Mouse (Mus musculus): Measurements from ENCODE around the gene Atp6v0c. TPM values are rescaled to one million over a fixed set of nuclear protein-coding genes. Genes with fewer than 3 reads are reported as not detected.

The Atp6v0c gene
- polyA plus RNA-seq, 1 experiment from 2014 or later: 620 TPM

DNA sequence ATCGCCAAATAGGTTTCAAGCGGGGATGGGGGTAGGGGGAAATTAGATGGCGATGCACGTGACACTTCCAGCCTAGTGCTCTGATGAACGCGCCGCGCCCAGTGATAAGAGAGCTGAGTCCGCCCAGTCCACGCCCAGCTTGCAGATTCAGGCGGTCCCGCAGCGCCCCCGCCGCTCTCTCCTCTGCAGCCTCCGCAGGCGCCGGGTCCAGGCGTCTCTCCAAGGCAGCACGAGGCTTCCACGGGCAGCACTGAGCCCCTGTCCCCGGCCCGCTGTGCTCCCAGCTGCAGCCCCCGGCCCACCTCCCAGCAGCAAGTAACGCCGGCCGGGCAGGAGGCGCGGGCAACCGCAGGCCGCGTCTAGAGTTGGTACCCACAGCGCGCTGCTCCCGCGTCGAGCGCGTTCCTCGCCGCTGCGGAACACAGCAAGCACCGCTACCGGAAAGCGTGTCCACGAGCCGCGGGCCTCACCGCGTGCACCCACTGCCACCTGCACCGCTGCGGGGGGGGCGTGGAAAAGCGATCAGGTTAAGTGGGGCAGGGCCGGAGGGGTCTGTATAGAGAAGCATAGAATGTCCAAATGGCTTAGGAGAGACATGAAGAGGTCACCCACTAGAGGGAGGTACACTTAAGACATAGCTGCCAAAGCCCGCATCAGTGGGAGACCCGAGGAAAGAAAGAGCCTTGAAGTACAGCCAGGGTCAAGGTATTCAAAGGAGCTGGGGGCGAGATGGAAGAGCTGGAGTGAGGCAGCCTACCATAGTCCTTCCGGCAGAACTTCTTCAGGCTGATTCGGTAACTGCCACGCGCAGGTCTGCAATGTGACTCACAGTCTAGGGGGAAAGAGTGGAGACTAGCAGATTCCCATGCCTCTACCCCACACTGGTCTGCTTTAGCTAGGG lies 37.2 kb upstream of the Atp6v0c start:
- peak; percentile 60 for DNase-seq (ENCODE audit: low spot score)
- no peak for TF ChIP-seq EP300 (IDR thresholded peaks at IDR 0.05)
- peak; percentile 25 for TF ChIP-seq CTCF (IDR thresholded peaks at IDR 0.05)
- no peaks in the 10 kb centered on the region for H3K9me3 ChIP-seq (ENCODE audit: low read length)
- H3K27me3 ChIP-seq (replicated peaks; ENCODE audit: insufficient read depth, low read length): 0 out of 2 replicates have a peak, but pooled peaks cover 11% of the 10 kb centered on the region
- H3K36me3 ChIP-seq (ENCODE audit: insufficient read depth, low read length): no peaks in the 10 kb centered on the region
- peaks cover 34% of the 10 kb centered on the region for H3K4me1 ChIP-seq (ENCODE audit: insufficient read depth, low read depth, low read length)
- H3K9ac ChIP-seq (replicated peaks; ENCODE audit: low read depth): no peak overlapping the region
- H3K27ac ChIP-seq (ENCODE audit: low read length): no peak overlapping the region
- H3K4me3 ChIP-seq (ENCODE audit: low read depth, low read length): peak overlapping the region; percentile 31
- 5% methylated on average over 58 of the region's 62 CpGs for WGBS
- H3K4me2 ChIP-seq (replicated peaks; ENCODE audit: low read depth, low read length): peak overlapping the region; percentile 95
- ATAC-seq: peak; percentile 20

DNA sequence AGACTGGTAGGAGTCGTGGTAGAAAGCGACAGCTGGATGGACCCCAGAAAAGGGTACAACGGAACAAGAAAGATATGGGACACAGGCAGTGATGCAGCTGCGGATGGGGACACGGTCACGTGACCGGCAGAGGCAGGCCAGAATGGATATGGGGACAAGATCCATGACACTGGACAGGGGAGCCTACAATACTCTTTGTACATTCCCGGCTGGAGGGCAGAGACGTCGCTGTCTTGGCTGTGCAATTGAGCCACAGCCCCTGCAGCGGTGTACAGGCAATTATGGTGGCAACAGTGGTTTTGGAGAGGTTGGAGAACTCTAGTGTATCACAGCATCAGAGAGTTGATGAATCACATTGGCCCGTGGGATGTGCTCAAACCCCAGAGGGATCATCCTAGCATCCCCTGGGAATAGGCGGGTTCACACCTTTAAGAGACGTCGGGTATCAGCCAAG lies 36.4 kb upstream of the Atp6v0c start:
- Histone ChIP-seq H3K9ac (replicated peaks; ENCODE audit: low read depth) (no peak overlapping the region), H3K27ac (ENCODE audit: low read length) (no peak overlapping the region), H3K9me3 (ENCODE audit: low read length) (no peaks in the 10 kb centered on the region), H3K4me3 (ENCODE audit: low read depth, low read length) (peak overlapping the region; percentile 59), H3K36me3 (ENCODE audit: insufficient read depth, low read length) (no peaks in the 10 kb centered on the region), H3K4me1 (ENCODE audit: insufficient read depth, low read depth, low read length) (peaks cover 29% of the 10 kb centered on the region), H3K4me2 (replicated peaks; ENCODE audit: low read depth, low read length) (peak overlapping the region; percentile 95), H3K27me3 (replicated peaks; ENCODE audit: insufficient read depth, low read length) (0 out of 2 replicates have a peak, but pooled peaks cover 11% of the 10 kb centered on the region)
- DNase-seq (ENCODE audit: low spot score): peak; percentile 54
- TF ChIP-seq EP300 (IDR thresholded peaks at IDR 0.05) (no peak), CTCF (IDR thresholded peaks at IDR 0.05) (no peak)
- peak; percentile 29 for ATAC-seq
- WGBS: 3% methylated on average over 15 of the region's 15 CpGs

DNA sequence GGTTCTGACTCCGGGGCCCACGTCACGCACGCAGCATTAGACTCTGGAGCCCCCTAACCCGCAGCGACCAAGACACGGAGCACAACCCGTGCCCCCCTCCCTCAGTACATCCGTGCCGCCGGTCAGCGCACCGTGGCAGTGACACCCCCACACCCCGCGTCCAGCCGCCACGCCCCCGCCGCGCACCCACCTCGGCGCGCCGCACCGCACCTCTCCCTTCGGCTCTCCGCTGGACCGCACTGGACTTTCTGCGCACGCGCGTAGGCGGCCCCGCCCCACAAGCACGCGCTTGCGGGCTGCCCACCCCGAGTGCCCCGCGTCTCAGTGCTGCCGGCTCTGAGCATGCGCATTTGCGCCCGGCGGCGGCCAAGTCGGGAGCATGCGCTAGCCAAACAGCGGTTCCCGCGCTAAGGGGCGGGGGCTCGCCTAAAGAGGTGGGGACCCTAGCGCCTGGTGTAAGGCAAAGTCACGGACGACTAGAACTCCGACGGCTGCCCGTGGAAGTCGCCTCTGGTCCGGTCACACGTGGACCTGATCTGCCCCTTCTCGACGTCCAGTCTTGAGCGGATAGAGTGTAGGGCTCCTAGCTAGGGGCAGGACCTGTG lies 35.9 kb upstream of the Atp6v0c start, which contains the start of gene Tbc1d24:
Gene Tbc1d24, minus strand, starts transcription at position 279 of the 605 bp plus-strand sequence.
- peak within 1 kb of the TSS; percentile 29; the same call in 1 of the 2 replicates for H3K9ac ChIP-seq (replicated peaks; ENCODE audit: low read depth)
- WGBS: under 1% methylated on average over 50 of the region's 65 CpGs
- DNase-seq (ENCODE audit: low spot score) (peak; percentile 93), ATAC-seq (peak; percentile 77)
- H3K9me3 ChIP-seq (ENCODE audit: low read length): no peaks in the 10 kb centered on the region
- TF ChIP-seq CTCF (IDR thresholded peaks at IDR 0.05) (no peak), EP300 (IDR thresholded peaks at IDR 0.05) (no peak)
- H3K36me3 ChIP-seq (ENCODE audit: insufficient read depth, low read length): no peaks in the 10 kb centered on the region
- 0 out of 2 replicates have a peak, but pooled peaks cover 11% of the 10 kb centered on the region for H3K27me3 ChIP-seq (replicated peaks; ENCODE audit: insufficient read depth, low read length)
- H3K4me2 ChIP-seq (replicated peaks; ENCODE audit: low read depth, low read length): peak within 1 kb of the TSS; percentile 95
- peaks cover 29% of the 10 kb centered on the region for H3K4me1 ChIP-seq (ENCODE audit: insufficient read depth, low read depth, low read length)
- peak within 1 kb of the TSS; percentile 59 for H3K4me3 ChIP-seq (ENCODE audit: low read depth, low read length)
- H3K27ac ChIP-seq (ENCODE audit: low read length): no peak within 1 kb of the TSS

DNA sequence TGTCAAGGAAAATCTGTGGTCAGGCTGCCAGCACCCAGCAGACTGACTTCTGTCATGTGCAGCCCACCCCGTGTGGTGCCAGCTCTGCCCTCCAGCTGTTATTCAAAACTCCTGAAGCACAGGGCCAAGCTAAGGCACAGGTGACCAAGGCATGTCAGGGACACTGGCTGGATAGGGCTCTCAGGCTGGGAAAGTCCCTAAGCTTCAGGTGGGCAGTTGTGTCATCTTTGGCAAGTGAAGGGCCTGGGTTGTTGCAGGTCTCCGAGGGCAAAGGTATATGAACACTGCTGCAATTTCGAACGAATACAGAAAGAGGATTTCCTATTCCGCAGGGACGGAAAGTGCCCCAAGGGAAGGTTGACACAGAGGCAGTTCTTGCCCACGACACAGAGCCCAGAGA lies 35.3 kb upstream of the Atp6v0c start:
- no peaks in the 10 kb centered on the region for H3K36me3 ChIP-seq (ENCODE audit: insufficient read depth, low read length)
- DNase-seq (ENCODE audit: low spot score): no peak
- ATAC-seq: no peak
- peaks cover 29% of the 10 kb centered on the region for H3K4me1 ChIP-seq (ENCODE audit: insufficient read depth, low read depth, low read length)
- H3K9ac ChIP-seq (replicated peaks; ENCODE audit: low read depth): peak overlapping the region; percentile 29; the same call in 1 of the 2 replicates
- 9% methylated on average over 7 of the region's 7 CpGs for WGBS
- TF ChIP-seq CTCF (IDR thresholded peaks at IDR 0.05): no peak
- no peak for TF ChIP-seq EP300 (IDR thresholded peaks at IDR 0.05)
- peak overlapping the region; percentile 95 for H3K4me2 ChIP-seq (replicated peaks; ENCODE audit: low read depth, low read length)
- no peak overlapping the region for H3K27ac ChIP-seq (ENCODE audit: low read length)
- no peaks in the 10 kb centered on the region for H3K9me3 ChIP-seq (ENCODE audit: low read length)
- H3K27me3 ChIP-seq (replicated peaks; ENCODE audit: insufficient read depth, low read length): 0 out of 2 replicates have a peak, but pooled peaks cover 8% of the 10 kb centered on the region
- H3K4me3 ChIP-seq (ENCODE audit: low read depth, low read length): peak overlapping the region; percentile 59

DNA sequence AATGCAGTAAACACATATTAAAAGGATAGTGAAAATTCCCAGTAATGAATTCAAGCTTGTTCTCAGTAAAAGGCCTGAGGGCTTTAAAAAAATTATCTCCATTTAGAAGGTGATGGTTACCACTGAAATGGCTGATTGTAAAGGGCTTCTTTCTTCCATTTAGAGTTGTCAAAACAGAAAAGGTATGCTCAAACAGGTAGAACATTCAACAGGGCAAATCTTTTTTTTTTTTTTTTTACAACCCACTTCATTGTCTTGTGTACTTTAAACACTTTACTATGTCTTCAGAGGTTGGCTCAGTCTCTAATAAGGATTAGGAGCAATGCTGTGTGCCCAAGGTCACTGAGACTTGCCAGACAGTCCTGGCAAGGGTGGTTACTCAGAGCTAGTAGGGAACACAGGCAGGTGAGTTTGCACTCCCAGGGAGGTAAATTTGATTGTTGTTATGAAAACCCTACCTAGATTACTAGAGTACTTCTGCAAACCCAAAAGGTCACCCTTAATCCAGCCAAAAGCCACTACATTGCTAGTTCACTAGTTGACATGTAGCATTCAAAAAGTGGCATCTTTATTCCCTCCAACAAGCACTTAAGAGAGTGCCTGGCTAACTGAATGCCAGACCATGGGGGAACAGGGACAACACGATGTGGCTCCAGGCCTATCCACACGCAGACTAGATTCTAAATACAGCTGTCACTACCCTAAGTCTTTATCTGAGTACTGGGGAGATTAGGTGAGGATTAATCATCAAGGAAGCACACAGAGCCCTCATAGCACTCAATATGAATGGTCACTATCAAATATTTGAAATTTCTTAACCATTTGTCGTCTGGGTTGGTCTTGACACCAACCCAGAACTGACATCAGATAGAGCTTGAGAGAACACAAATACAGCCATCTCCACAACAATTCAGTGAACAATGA lies 34.4 kb upstream of the Atp6v0c start:
- Histone ChIP-seq H3K4me1 (ENCODE audit: insufficient read depth, low read depth, low read length) (peaks cover 25% of the 10 kb centered on the region), H3K9me3 (ENCODE audit: low read length) (no peaks in the 10 kb centered on the region), H3K27me3 (replicated peaks; ENCODE audit: insufficient read depth, low read length) (0 out of 2 replicates have a peak, but pooled peaks cover 7% of the 10 kb centered on the region), H3K4me2 (replicated peaks; ENCODE audit: low read depth, low read length) (no peak overlapping the region), H3K4me3 (ENCODE audit: low read depth, low read length) (no peak overlapping the region), H3K36me3 (ENCODE audit: insufficient read depth, low read length) (no peaks in the 10 kb centered on the region), H3K9ac (replicated peaks; ENCODE audit: low read depth) (no peak overlapping the region), H3K27ac (ENCODE audit: low read length) (no peak overlapping the region)
- DNase-seq (ENCODE audit: low spot score): no peak
- TF ChIP-seq EP300 (IDR thresholded peaks at IDR 0.05) (no peak), CTCF (IDR thresholded peaks at IDR 0.05) (no peak)
- ATAC-seq: no peak
- 71% methylated on average over 3 of the region's 3 CpGs for WGBS
